Mouse (Mus musculus) T-helper 1 cell (primary cell): ENCODE results near the gene Tmem9.

ENCODE experiments used
- in situ Hi-C: fragments of 300-600 bp; cut with MboI, MseI; formaldehyde crosslinking; loops from one replicate; pipeline ENCODE4 v1.15.1; 2025; ENCODE audit warnings: high pct_unique_total_duplicates

Tmem9 gene

DNA sequence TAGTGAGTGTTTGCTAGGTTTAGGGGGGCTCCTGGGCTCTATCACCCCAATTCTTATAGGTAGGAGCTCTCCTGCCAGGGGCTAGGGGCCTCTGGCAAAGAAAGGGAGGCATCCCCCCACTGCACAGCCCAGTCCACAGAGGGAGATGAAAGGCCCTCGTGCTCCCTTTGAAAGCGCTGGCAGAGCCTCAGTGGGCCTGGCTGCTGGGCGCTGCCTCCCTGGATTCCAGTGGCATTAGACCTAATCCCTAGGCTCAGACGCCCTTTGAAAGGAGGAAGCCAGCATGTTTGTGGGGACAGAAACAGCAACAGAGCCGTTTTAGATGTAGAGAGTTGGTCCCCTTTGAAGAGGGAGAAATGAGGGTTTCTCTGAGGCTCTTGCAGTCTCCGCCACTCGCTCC is 22.3 kb downstream of the Tmem9 start:
- in situ Hi-C loops = no loop called here

DNA sequence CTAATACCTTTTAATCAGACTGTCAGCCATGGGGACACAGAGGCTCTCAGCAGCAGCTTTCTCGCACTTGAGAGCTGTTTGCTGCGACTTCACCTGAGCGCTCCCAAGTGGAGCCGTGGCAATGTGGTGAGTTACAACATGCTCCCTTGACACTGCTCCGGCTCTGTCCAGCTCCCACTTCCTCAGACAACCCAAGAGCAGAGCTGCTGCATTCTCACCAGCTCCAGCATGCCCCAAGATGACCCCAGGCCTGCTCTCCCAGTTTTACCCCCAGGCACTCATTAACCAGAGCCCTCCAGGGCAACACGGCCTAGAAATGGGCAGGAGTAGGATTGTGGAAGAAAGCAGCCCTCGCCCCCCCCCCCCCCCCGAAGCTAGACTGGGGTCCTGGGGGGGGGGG is 23.7 kb downstream of the Tmem9 start:
- in situ Hi-C loops = no loop called here

DNA sequence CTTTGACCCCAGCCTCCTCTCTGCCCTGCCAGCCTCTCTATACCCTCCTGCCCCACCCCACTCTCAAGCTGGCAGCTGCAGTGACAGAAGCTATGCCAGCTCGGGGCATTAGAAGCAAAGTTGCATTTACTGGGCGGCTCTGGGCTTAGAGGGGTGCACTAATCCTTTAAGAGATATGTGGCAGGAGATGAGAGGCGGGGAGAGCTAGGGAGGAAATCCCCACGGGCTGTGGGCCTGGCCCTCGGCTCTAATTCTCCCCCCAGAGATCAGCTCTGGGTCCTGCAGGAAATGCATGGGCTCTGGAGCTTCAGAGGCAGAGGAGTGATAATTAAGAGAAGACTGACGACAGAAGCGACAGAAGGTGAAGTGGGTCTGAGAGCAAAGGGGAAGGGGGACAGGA is 25.0 kb downstream of the Tmem9 start:
- in situ Hi-C loops = no loop called here

DNA sequence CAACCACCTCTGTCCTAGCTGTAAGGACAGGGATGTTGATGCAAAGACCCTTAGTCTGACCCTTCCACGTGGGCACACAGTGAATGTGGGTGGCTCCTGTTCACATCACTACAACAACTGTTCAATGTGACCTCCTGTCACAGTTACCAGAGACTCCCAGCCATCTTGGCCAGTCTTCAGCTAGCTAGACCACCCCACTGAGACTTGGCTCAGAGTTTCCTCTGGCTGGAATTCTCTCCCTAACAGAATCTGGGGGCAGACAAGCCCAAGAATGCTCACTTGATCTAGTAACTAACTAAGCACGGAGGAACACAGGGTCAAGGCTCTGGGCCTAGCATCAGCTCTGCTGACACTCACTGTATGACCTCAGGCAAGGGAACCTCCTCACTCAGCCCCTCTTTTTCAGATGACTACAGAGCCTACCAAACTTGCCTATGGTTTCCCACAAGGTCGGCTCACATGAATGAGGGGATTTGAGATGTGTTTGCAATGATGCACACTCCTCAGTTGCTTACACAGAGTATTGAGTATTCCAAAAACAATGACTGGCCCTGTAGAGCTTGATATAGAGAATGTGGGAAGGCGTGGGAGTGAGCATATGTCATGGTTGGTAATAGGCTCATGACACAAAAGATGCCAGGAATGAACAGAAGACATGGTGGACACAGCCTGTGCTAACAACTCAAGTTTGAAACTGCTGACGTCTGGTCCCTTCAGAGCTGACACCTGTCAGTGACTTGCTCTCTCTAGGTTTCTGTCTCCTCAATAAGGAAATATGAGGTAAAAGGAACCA is 31.0 kb downstream of the Tmem9 start:
- in situ Hi-C loops = no loop called here

DNA sequence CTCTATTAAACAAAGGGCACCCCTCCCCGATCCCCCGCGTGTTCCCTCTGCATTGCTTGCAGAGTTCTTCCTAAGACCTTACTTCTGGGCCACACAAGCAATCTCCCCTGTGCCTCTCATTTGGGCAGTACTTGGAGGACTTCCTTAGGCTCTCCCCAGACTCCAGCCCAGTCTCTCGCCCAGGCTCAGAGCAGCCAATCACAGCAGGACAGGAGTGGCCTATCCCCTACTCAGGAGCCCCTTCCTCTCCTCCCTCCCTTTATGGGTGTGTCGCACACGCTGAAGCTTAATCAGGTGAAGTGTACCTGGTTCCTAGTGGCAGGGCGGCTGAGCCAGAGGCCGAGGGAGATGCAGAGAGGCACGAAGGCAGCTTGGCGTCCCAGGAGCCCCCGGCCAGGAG is 32.5 kb downstream of the Tmem9 start:
- in situ Hi-C loops = no loop called here

DNA sequence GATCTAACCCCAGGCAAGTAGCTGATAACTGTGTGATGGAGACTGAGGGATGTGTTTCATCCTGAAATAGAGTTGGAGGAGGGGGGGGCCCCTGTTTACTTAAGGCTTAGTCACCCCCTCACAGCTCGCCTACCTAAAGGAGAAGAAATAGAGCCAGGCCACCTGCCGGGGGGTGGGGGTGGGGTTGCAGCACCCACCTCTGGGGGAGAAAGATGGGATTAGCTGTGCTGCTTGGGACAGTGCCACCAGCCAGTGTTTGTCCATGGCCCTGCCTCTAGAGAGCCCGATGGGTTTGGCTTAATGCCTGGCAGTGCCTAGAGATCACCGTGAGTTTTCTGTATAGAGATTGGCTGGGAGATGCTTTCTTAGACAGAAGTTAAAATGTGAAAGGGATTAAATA is 32.9 kb downstream of the Tmem9 start:
- in situ Hi-C loops = no loop called here

DNA sequence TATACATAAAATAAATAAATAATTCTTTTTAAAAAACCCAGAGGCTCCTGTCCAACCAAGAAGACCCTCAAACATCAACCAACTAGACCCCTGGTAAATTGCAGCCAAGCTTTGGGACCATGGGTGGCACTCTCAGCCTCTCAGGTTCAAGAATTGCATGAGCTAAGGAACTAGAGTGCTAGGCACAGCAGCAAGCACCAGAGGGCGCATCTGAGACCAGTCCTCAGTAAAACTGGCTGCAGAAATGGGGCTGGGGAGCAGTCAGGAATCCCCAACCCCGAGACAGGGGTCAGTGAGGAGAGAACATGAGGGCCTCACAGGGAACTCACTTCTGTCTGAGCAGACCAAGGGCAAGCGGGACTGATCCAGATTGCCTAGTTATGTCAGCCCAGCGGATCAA is 37.8 kb downstream of the Tmem9 start:
- in situ Hi-C loops = no loop called here

DNA sequence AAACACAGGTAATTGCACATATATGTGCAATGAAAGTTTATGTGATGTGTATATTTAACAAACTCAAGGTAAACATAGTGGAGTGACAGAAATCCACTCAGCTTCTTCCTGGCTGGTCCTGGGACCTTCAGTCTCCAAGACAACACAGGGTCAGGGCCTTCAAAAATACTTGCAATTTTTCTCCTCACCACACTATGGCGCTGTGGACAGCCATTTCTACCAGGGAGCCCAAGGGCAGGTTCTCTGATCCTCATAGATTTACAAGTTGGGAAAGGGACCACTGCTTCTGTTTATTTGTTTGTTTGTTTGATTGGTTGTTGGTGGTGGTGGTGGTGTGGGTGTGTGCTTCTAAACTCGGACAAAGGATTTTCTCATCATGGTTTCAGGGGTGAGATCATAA is 39.5 kb downstream of the Tmem9 start:
- in situ Hi-C loops = no loop called here

DNA sequence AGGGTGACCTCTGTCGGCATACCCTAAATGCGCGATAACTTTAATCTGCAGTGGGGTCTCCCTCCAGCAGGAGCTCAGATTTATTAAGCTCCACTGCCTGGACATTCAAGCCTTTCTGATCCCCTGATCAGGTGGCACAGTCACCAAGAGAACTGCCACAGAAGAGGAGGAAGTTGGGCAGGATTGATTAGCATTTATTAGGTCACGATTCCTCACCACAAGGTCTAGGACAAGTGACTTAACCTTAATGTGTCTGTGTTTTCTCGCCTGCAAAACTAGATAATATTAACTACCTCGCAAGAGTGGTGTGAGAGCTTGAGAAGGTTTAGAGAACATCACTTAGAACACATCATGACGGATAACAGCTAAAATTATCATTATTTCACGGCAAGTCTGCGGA is 39.9 kb downstream of the Tmem9 start:
- in situ Hi-C loops = no loop called here

DNA sequence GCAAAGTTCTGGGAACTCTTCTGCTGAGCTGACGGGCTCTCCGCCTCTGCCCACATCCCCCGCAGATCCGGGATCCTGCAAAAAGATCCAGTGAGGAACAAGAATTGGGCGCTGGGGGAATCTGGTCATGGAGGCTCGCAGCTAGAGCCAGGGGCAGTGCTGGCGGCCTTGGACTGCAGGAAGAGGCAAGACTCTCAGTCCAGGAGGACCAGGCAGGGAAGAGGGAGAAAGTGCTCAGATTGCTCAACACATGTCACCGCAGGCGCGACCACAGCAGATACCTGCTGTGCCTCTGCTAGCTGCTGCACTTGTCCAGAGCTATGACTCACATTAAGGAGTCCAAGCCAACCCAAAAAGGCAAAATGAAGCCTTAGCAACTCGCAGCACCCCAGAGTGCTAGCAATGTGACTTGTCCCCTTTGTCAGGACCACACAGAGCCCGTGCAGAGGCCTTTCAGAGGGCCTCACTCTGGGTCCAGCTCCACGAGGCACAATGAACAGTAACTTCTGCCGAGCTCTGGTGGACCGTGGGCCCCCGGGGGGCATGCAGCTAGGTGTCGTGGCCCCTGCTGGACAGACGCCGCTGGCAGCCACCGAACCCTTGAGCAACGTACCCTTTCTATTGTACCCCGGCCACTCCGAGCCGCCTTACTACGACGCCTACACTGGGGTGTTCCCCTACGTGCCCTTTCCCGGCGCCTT is 42.5 kb downstream of the Tmem9 start, which contains the start of gene Ascl5:
TSS of gene Ascl5 (plus strand) at position 493 of the 701 bp plus-strand sequence.
- in situ Hi-C loops = no loop called here

DNA sequence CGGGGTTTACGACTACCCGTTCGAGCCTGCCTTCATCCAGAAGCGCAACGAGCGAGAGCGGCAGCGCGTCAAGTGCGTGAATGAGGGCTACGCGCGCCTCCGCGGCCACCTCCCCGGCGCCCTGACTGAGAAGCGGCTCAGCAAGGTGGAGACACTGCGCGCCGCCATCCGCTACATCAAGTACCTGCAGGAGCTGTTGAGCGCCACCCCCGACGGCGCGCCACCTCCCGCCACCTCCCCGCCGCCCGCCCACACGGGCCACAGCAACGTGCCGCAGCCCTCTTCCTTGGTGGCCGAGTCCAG is 43.0 kb downstream of the Tmem9 start:
- in situ Hi-C loops = no loop called here

DNA sequence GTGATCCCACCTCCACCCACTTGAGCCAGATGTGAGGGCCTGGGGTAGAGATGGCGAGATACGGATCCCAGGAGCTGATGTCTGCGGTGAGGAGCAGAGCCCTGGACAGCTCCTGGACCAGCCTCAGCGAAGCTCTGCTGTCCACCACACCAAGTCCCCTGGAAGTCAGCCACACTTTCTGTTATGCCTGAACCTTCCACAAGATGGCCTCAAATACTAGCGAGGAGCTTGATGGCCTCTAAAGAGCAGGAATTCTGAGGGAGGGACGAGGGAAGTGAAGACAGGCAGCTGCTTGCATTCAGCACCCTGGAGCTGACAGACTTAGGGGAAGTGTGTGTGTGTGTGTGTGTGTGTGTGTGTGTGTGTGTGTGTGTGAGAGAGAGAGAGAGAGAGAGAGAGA is 43.5 kb downstream of the Tmem9 start:
- in situ Hi-C loops = no loop called here

DNA sequence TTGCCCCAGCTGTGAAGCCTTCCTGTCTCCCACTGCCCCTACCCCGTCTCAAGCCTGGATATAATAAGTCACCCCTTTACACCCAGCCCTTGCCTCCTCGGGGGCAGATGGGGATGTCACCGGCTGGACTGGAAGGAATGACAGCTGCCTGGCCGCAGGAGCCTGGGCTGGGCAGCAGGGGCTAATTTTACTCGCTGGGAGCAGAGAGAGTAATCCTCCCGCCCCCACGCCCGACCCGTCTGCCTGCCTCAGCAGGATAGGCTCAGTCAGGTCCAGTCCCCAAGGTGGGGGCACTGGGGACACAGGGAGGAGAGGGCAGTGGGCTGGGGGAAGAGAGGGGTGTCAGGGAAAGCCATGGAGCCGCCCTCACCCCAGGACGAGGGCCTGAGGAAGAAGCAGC is 44.6 kb downstream of the Tmem9 start, which contains the start of gene Cacna1s:
TSS of gene Cacna1s (plus strand) at position 204 of the 400 bp plus-strand sequence.
- in situ Hi-C loops = no loop called here

DNA sequence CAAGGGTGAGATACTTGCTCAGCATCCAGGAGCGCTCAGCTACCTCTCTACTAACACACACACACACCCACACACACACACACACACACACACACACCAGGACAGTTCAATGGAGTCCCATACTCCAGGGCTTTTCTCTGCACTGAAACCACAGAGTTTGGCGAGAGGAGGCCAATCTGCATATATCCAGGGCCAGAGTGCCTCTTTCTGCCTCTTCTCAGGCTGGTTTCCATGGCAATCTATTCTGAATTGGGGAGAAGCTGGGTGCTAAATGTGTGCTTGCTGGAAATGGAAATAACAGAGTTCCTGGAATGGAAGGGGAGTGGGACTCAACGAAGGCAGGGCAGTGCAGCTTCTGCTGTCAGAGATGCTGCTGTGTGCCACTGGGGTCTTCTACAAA is 47.8 kb downstream of the Tmem9 start:
- in situ Hi-C loops = no loop called here

DNA sequence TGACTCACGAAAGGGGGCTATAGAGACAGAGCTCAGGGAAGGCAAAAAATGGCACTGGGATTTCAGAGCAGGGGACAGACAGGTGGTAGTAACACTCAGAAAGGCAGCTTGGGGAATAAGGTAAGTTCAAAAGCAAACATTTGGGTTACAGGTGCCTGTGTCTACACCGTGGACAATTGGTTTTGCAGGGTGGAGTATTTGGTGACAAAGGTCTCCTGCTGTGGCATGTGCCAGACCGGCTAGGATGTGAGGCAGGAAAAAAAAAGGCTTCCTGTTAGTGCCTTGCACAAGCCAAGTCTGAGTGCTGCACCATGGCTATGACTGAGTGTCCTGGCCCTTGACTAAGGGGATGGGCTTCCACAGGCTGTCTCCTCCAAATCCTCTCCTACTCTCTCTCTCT is 50.6 kb downstream of the Tmem9 start:
- in situ Hi-C loops = no loop called here

DNA sequence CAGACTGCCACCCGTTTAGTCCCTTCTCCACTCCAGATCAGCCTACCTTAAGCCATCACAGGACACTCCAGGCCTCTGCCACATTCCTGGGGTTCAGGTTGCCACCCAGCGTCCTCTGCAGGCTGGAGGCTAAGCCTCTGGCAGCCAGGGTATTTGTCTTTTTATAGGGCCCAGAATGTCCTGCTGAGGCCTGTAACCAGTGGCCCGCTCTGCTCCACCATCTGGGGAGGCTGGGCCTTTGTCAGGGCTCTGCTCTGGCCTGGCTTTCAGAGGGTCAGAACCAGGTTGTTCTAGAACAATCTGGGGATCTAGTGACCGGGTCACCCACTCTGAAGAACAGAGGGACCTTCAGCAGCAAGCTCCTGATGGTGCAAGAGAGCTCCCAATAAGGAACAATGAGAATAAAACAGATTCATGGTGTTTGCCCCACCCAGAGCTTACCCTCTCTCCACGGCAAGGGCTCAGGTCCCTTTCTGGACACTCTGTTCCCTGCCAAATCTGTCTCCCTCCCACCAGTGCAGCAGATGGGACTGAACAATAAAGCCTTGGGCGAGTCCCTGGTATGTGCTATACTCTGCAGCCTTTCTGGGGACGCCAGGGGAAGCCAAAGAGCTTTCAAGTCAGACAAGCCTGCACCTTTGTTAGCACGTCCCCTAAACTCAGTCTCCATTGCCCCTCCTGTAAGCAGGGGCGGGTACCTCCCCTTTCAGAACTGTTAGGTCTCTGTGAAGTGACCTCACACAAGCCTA is 53.3 kb downstream of the Tmem9 start:
- in situ Hi-C loops = no loop called here

DNA sequence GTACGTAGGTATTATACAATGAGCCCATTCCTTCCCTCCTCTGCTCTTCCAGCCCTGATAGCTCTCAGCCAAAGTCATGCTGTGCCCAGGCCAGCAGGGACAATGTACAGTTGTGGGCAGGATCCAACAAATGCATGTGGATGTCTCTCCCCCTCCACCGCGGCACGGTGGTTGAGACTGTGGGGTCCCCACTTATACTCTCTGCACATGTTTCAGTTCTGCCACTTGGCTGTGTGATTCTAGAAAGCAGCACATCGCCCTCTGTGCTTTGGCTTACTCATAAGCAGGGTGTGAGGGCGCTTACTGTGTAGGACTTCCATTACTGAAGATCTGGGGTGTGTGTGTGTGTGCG is 53.8 kb downstream of the Tmem9 start:
- in situ Hi-C loops = no loop called here

DNA sequence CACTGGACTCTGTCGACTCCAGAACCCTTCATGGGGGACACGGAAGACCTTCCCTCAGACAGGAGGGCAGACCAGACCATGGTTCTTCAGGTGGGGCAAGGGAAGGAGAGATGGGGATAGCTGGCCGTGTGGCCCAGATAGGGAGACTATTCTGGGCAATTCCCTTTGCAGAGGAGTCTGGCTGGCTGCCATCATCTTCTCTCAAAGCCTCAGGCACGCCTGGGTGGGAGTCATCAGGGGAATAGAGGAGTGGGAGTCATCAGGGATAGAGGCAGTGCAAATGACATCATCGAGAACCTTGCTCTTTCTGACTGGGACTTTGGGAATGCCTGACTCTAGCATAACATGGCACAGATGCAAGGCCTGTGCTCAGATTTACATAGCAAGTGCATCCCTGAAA is 56.0 kb downstream of the Tmem9 start:
- in situ Hi-C loops = no loop called here

DNA sequence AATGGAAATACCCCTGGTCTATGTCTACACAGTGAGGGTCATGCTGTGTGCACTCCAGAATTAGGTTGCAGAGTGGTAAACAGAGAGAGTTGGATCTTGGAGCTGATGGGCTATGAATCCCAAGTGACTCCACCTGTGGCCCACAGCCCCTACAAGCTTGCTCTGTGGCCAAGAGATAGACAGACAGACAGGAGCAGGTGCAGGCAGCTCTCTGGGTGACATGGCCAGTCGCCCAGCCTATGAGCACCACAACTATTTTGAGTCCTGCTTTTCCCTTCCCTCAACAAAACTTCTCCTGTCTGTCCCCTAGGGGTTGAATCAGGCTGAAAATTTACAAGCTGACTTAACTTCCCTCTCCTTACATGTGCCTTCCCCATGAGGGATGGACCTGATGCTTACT is 58.7 kb downstream of the Tmem9 start:
- in situ Hi-C loops = no loop called here

DNA sequence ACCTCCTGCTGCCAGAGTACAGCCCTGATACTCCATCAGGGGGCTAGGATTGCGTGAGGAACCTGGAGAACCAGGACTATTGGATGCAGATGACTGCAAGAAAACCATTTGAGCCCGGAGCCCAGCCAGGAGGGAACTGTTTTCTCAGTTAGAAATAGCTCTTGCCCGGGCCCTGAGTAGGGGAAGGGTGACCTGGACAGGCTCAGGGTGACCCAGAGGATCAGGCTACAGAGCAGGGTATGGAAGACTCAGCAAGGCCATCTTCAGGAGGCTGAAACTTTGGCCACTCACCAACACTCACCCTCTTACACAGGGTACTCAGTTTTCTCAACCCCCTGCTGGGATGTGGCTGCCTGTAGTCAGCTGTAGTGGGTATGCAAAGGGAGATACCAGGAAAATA is 59.6 kb downstream of the Tmem9 start:
- in situ Hi-C loops = no loop called here

DNA sequence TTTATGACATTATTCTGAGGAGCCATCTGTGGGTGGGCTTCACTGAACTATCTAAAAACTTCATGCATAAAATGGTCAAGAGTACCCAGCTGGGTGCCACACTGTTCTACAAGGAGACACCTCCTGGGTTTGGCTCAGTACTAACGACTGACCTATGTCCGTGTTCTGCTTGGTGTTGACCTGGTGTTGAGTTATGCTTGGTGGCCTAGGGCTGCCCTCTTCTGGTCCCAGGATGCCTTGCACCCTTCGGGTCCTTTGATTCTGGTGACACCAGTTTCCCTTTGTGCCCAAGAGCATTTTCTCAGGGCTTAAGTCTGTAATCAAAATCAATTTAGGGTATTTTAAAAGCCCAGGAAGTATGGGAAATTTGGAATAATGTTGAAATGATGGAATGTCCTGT is 68.1 kb downstream of the Tmem9 start:
- in situ Hi-C loops = no loop called here

DNA sequence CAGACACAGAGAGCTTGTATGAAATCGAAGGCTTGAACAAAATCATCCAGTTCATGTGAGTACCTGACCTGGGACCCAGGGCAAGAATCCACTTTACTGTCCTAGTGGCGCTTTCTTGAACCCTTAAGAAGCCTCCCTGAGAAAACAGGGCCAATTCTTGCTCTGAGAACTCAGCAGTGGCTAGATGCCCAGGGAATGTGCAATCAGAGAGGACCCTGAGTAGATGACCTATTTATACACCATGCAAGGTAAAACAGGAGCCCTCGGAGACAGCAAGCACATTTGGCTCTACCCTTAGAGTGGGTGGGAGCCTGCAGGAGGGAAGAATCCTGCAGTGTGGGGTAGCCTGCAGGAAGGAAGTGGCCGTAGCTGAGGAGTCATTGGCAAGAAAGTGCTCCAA is 69.7 kb downstream of the Tmem9 start:
- in situ Hi-C loops = no loop called here

DNA sequence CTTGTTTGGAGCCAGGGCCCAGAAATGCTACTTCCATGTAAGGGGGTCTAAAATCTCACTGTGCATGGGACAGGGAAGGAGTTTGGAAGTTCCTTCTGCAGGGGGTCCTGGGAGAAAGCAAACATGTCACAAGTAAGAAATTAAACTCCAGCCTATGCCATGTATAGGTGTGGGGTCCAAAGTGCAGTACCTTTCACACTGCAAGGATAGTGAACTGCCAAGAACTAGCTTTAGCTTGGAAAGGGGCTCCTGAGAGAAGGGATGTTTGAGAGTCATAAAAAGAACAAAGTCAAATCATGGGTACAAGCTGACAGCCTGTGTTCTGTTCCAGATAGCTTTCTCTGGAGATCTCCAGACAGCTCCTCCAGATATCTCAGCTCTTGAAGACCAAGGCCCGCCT is 73.2 kb downstream of the Tmem9 start:
- in situ Hi-C loops = no loop called here
